Mouse (Mus musculus) liver, postnatal 0 days (tissue): ENCODE measurements at regions not wholly inside any gene's neighbourhood (a gene's known extent, or its start where the extent isn't known, plus 50 kb on each side); places are given as distances from the start of the nearest gene placed in this dataset.

ENCODE experiments used
- CTCF ChIP-seq: sonication (generic); IDR thresholded peaks from 2 replicates; pipeline ENCODE4 v1.5.1; 2016; ENCODE audit warnings: antibody characterized with exemption, low read depth
- EP300 ChIP-seq: IDR thresholded peaks from 2 replicates; pipeline ENCODE4 v1.6.1; 2016; ENCODE audit warnings: antibody characterized with exemption, low read depth, mild to moderate bottlenecking

DNA sequence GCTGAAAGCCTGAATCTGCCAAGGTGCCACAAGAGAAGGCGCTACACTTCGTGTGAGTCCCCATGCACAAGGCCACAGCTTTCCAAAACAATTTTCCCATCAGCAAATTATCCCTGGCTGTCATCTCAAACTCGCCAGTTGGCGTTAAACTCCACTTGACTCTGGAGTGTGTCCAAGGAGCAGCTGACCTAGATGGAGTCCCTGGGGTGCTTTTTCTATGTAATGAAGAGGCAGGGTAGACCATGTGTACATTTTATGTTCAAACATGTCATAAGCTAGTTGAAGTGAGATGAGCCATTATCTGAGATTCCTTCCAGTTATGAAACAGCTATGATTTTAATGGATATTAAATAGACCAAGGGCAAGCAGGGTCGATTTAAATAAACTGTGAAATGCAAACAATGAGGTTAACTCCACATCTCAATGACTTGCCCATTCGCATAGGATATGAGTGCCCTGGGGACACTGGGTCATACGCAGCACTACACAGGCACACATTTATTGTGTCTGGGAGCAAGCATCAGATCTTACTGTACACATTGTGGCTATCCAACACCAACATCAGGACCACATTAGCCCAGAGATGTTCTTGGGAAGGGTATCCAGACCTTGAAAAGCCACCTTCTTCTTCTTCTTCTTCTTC, 51.0 kb upstream of the Sfswap start:
- no peak for TF ChIP-seq CTCF
- no peak for TF ChIP-seq EP300
